ENCODE assay signal across 16 mouse cellular contexts in the genomic region with DNA sequence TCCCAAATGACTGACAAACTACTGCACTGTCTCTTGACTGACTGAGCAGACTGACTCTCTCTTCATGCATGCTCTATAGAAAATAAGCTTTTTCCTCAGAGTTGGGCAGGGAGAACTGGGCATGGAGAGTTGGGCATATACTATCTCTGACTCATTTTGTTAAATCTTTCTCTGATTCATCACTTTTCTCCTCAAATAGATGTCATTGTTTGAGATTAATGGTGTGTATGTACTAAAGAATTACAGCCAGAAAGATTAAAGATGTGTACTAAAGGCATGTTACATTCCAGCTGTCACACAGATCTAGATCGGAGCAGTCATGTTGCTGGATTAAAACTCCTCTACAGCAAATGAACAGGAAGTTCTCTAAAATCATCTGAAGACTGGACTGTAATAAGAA.
"Had no signal": no experiment of that assay in that cellular context is flagged by ENCODE, and none has a peak within 500 bp of the region (broad histone marks: within the 10 kb centered on the region; RNA-seq: fewer than 3 reads in every experiment).

No protein-coding gene starts in this region.

- H3K4me1 ChIP-seq: liver, embryonic 15.5 days; lung, embryonic 15.5 days; midbrain, embryonic 13.5 days; midbrain, embryonic 15.5 days; neural tube, embryonic 12.5 days had no signal

- DNase-seq: liver, postnatal 0 days; lung, adult 2 months; lung, postnatal 14 days; lung, postnatal 36 days; right cerebral cortex, postnatal 14 days; right cerebral cortex, postnatal 4 days; spleen, adult 18-20 months; thymus, adult 2 months; thymus, postnatal 25 days had no signal

- H3K4me3 ChIP-seq: liver, embryonic 15.5 days; lung, embryonic 15.5 days; megakaryocyte, embryonic 14.5 days; midbrain, embryonic 13.5 days; midbrain, embryonic 15.5 days; neural tube, embryonic 12.5 days had no signal

- H3K27ac ChIP-seq: liver, embryonic 15.5 days; lung, embryonic 15.5 days; macrophage; midbrain, embryonic 13.5 days; midbrain, embryonic 15.5 days; neural tube, embryonic 12.5 days had no signal
